Mouse (Mus musculus): Measurements from ENCODE around the gene BC017158. TPM values are rescaled to one million over a fixed set of nuclear protein-coding genes. Genes with fewer than 3 reads are reported as not detected.

BC017158 gene
- polyA plus RNA-seq, 1 experiment from 2014 or later, result 9.9 TPM

Small RNAs within 50 kb of the gene (microRNA-seq; reads per million reads assigned to microRNA genes)
- not detected for gene Mir3103

Other genes starting within 250 kb of the BC017158 start
- 0.22 and 0.41 TPM in 2 replicates for gene Itgam, start 235.5 kb downstream of the BC017158 start, polyA plus RNA-seq (2014; fragmentation: Nextera tagmentation; extraction: Ambion mirVana)
- gene Gm49368, start 235.5 kb downstream of the BC017158 start, polyA plus RNA-seq (2014; fragmentation: Nextera tagmentation; extraction: Ambion mirVana), result not detected in 2 replicates
- gene Itgax, start 168.6 kb downstream of the BC017158 start, polyA plus RNA-seq (2014; fragmentation: Nextera tagmentation; extraction: Ambion mirVana), result 0.06 TPM in 1 of 2 replicates, not detected in the other
- gene Itgad, start 143.8 kb downstream of the BC017158 start, polyA plus RNA-seq (2014; fragmentation: Nextera tagmentation; extraction: Ambion mirVana), result not detected in 2 replicates
- gene Cox6a2, start 91.8 kb downstream of the BC017158 start, polyA plus RNA-seq (2014; fragmentation: Nextera tagmentation; extraction: Ambion mirVana), result 0.27 TPM in 1 of 2 replicates, not detected in the other
- 5.7 and 6.6 TPM in 2 replicates for gene Armc5, start 60.8 kb downstream of the BC017158 start, polyA plus RNA-seq (2014; fragmentation: Nextera tagmentation; extraction: Ambion mirVana)
- gene 9130023H24Rik, start 60.1 kb downstream of the BC017158 start, polyA plus RNA-seq (2014; fragmentation: Nextera tagmentation; extraction: Ambion mirVana), result 8.3 and 9.0 TPM in 2 replicates
- gene Tgfb1i1, start 51.4 kb downstream of the BC017158 start, polyA plus RNA-seq (2014; fragmentation: Nextera tagmentation; extraction: Ambion mirVana), result 12.4 and 17.6 TPM in 2 replicates
- gene Slc5a2, start 32.5 kb downstream of the BC017158 start, polyA plus RNA-seq (2014; fragmentation: Nextera tagmentation; extraction: Ambion mirVana), result not detected in 2 replicates
- 21.8 and 22.5 TPM in 2 replicates for gene Rgs10, start 120.6 kb upstream of the BC017158 start, polyA plus RNA-seq (2014; fragmentation: Nextera tagmentation; extraction: Ambion mirVana)
- gene Tial1, start 163.5 kb upstream of the BC017158 start, polyA plus RNA-seq (2014; fragmentation: Nextera tagmentation; extraction: Ambion mirVana), result 30.6 and 34.6 TPM in 2 replicates
- 1.4 and 1.7 TPM in 2 replicates for gene Bag3, start 225.4 kb upstream of the BC017158 start, polyA plus RNA-seq (2014; fragmentation: Nextera tagmentation; extraction: Ambion mirVana)